Mouse (Mus musculus): ENCODE results near the gene Syf2. TPM values are rescaled to one million over a fixed set of nuclear protein-coding genes. Genes with fewer than 3 reads are reported as not detected.
A peak's percentile ranks its signal among the peaks of the same experiment; 100 is the strongest.

Syf2 gene
- polyA plus RNA-seq, 1 experiment, result 24.3 TPM

GRCm38 (mm10) chr4:134955196-134955595 lies 24.5 kb downstream of the Syf2 start:
- Histone ChIP-seq H3K4me3 (ENCODE audit: control insufficient read depth, low read depth, low read length) (no peak overlapping the region), H3K27me3 (ENCODE audit: control insufficient read depth, insufficient read depth, low read length) (no peaks in the 10 kb centered on the region), H3K36me3 (ENCODE audit: control insufficient read depth, insufficient read depth, low read length) (no peaks in the 10 kb centered on the region), H3K27ac (ENCODE audit: control insufficient read depth, insufficient read depth, low read depth, low read length) (no peak overlapping the region), H3K4me1 (ENCODE audit: control insufficient read depth, insufficient read depth, low read length) (no peaks in the 10 kb centered on the region)
- TF ChIP-seq CTCF (IDR thresholded peaks at IDR 0.05; ENCODE audit: control insufficient read depth, insufficient read depth, insufficient replicate concordance, low read depth, low read length) (no peak), POLR2A (IDR thresholded peaks at IDR 0.05; ENCODE audit: control insufficient read depth, low read depth, low read length) (no peak)

GRCm38 (mm10) chr4:134955845-134956244 lies 25.1 kb downstream of the Syf2 start:
- Histone ChIP-seq H3K4me3 (ENCODE audit: control insufficient read depth, low read depth, low read length) (no peak overlapping the region), H3K4me1 (ENCODE audit: control insufficient read depth, insufficient read depth, low read length) (no peaks in the 10 kb centered on the region), H3K27me3 (ENCODE audit: control insufficient read depth, insufficient read depth, low read length) (no peaks in the 10 kb centered on the region), H3K27ac (ENCODE audit: control insufficient read depth, insufficient read depth, low read depth, low read length) (no peak overlapping the region), H3K36me3 (ENCODE audit: control insufficient read depth, insufficient read depth, low read length) (no peaks in the 10 kb centered on the region)
- no peak for TF ChIP-seq POLR2A (IDR thresholded peaks at IDR 0.05; ENCODE audit: control insufficient read depth, low read depth, low read length)
- TF ChIP-seq CTCF (IDR thresholded peaks at IDR 0.05; ENCODE audit: control insufficient read depth, insufficient read depth, insufficient replicate concordance, low read depth, low read length), result no peak; the same call in 1 of the 2 replicates

- Histone ChIP-seq H3K4me1 (ENCODE audit: control insufficient read depth, insufficient read depth, low read length) (no peaks in the 10 kb centered on the region), H3K27ac (ENCODE audit: control insufficient read depth, insufficient read depth, low read depth, low read length) (no peak overlapping the region), H3K36me3 (ENCODE audit: control insufficient read depth, insufficient read depth, low read length) (no peaks in the 10 kb centered on the region), H3K4me3 (ENCODE audit: control insufficient read depth, low read depth, low read length) (no peak overlapping the region), H3K27me3 (ENCODE audit: control insufficient read depth, insufficient read depth, low read length) (no peaks in the 10 kb centered on the region)
- TF ChIP-seq CTCF (IDR thresholded peaks at IDR 0.05; ENCODE audit: control insufficient read depth, insufficient read depth, insufficient replicate concordance, low read depth, low read length) (peak; percentile 21; the same call in 1 of the 2 replicates), POLR2A (IDR thresholded peaks at IDR 0.05; ENCODE audit: control insufficient read depth, low read depth, low read length) (no peak)
Measured at GRCm38 (mm10) chr4:134956328-134956727, 25.6 kb downstream of the Syf2 start.

GRCm38 (mm10) chr4:134963021-134963776 lies 32.5 kb downstream of the Syf2 start:
- TF ChIP-seq POLR2A (IDR thresholded peaks at IDR 0.05; ENCODE audit: control insufficient read depth, low read depth, low read length) (no peak), CTCF (IDR thresholded peaks at IDR 0.05; ENCODE audit: control insufficient read depth, insufficient read depth, insufficient replicate concordance, low read depth, low read length) (peak; percentile 75)
- Histone ChIP-seq H3K36me3 (ENCODE audit: control insufficient read depth, insufficient read depth, low read length) (no peaks in the 10 kb centered on the region), H3K27me3 (ENCODE audit: control insufficient read depth, insufficient read depth, low read length) (no peaks in the 10 kb centered on the region), H3K4me3 (ENCODE audit: control insufficient read depth, low read depth, low read length) (peak overlapping the region; percentile 57), H3K27ac (ENCODE audit: control insufficient read depth, insufficient read depth, low read depth, low read length) (no peak overlapping the region), H3K4me1 (ENCODE audit: control insufficient read depth, insufficient read depth, low read length) (peaks cover 6% of the 10 kb centered on the region)

GRCm38 (mm10) chr4:134967887-134968604 lies 37.3 kb downstream of the Syf2 start:
- no peaks in the 10 kb centered on the region for H3K36me3 ChIP-seq (ENCODE audit: control insufficient read depth, insufficient read depth, low read length)
- TF ChIP-seq CTCF (IDR thresholded peaks at IDR 0.05; ENCODE audit: control insufficient read depth, insufficient read depth, insufficient replicate concordance, low read depth, low read length), result no peak
- TF ChIP-seq POLR2A (IDR thresholded peaks at IDR 0.05; ENCODE audit: control insufficient read depth, low read depth, low read length), result no peak
- no peak overlapping the region for H3K27ac ChIP-seq (ENCODE audit: control insufficient read depth, insufficient read depth, low read depth, low read length)
- peak overlapping the region; percentile 7; the same call in 1 of the 2 replicates for H3K4me3 ChIP-seq (ENCODE audit: control insufficient read depth, low read depth, low read length)
- no peaks in the 10 kb centered on the region for H3K27me3 ChIP-seq (ENCODE audit: control insufficient read depth, insufficient read depth, low read length)
- peaks cover 7% of the 10 kb centered on the region for H3K4me1 ChIP-seq (ENCODE audit: control insufficient read depth, insufficient read depth, low read length)

GRCm38 (mm10) chr4:134968605-134968976 lies 37.9 kb downstream of the Syf2 start:
- Histone ChIP-seq H3K27ac (ENCODE audit: control insufficient read depth, insufficient read depth, low read depth, low read length) (no peak overlapping the region), H3K4me1 (ENCODE audit: control insufficient read depth, insufficient read depth, low read length) (peaks cover 4% of the 10 kb centered on the region), H3K36me3 (ENCODE audit: control insufficient read depth, insufficient read depth, low read length) (no peaks in the 10 kb centered on the region), H3K27me3 (ENCODE audit: control insufficient read depth, insufficient read depth, low read length) (no peaks in the 10 kb centered on the region), H3K4me3 (ENCODE audit: control insufficient read depth, low read depth, low read length) (no peak overlapping the region)
- TF ChIP-seq CTCF (IDR thresholded peaks at IDR 0.05; ENCODE audit: control insufficient read depth, insufficient read depth, insufficient replicate concordance, low read depth, low read length) (no peak), POLR2A (IDR thresholded peaks at IDR 0.05; ENCODE audit: control insufficient read depth, low read depth, low read length) (no peak)

GRCm38 (mm10) chr4:134975261-134975928 lies 44.7 kb downstream of the Syf2 start:
- no peak overlapping the region for H3K4me3 ChIP-seq (ENCODE audit: control insufficient read depth, low read depth, low read length)
- H3K4me1 ChIP-seq (ENCODE audit: control insufficient read depth, insufficient read depth, low read length), result no peaks in the 10 kb centered on the region
- H3K27me3 ChIP-seq (ENCODE audit: control insufficient read depth, insufficient read depth, low read length), result no peaks in the 10 kb centered on the region
- H3K27ac ChIP-seq (ENCODE audit: control insufficient read depth, insufficient read depth, low read depth, low read length), result no peak overlapping the region
- H3K36me3 ChIP-seq (ENCODE audit: control insufficient read depth, insufficient read depth, low read length), result no peaks in the 10 kb centered on the region
- TF ChIP-seq POLR2A (IDR thresholded peaks at IDR 0.05; ENCODE audit: control insufficient read depth, low read depth, low read length) (no peak), CTCF (IDR thresholded peaks at IDR 0.05; ENCODE audit: control insufficient read depth, insufficient read depth, insufficient replicate concordance, low read depth, low read length) (peak; percentile 46; the same call in 1 of the 2 replicates)
